Mouse (Mus musculus): ENCODE measurements around the gene Cars. TPM values are rescaled to one million over a fixed set of nuclear protein-coding genes. Genes with fewer than 3 reads are reported as not detected.

Gene Cars
- polyA plus RNA-seq, 1 experiment from 2014 or later = 69.7 TPM

DNA sequence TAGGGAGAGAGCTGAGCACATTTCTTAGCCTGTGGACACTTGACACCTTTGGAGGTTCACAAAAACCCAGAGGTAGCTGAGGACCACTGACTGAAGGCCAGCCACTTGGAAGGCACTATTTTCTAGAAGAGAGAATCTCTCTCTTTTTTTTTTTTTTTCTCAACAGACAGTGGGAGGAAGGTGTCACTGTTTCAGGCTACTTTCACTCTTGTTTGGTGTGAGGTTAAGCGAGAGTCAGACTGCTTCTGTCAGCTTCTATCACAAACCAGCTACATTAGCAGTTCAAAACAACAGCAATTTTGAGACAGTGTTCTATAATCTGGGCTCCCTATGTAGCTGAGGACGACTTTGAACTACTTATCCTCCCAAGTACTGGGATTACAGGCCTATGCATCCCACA lies 26.3 kb upstream of the Cars start:
- ATAC-seq (ENCODE audit: low FRiP score) (no peak), DNase-seq (ENCODE audit: low spot score) (no peak)
- Histone ChIP-seq H3K4me2 (replicated peaks; ENCODE audit: low read depth, low read length) (no peak overlapping the region), H3K9me3 (ENCODE audit: control insufficient read depth, low read length) (no peaks in the 10 kb centered on the region), H3K4me1 (replicated peaks; ENCODE audit: control insufficient read depth, insufficient read depth, low read length) (no peaks in the 10 kb centered on the region), H3K4me3 (ENCODE audit: low read depth, low read length) (no peak overlapping the region), H3K27me3 (ENCODE audit: control insufficient read depth, insufficient read depth, low read length) (no peaks in the 10 kb centered on the region), H3K9ac (ENCODE audit: low read depth, low read length) (no peak overlapping the region), H3K27ac (ENCODE audit: low read depth, low read length) (no peak overlapping the region), H3K36me3 (ENCODE audit: control insufficient read depth, insufficient read depth, low read length) (no peaks in the 10 kb centered on the region)
- 77% methylated on average over 2 of the region's 2 CpGs for WGBS

DNA sequence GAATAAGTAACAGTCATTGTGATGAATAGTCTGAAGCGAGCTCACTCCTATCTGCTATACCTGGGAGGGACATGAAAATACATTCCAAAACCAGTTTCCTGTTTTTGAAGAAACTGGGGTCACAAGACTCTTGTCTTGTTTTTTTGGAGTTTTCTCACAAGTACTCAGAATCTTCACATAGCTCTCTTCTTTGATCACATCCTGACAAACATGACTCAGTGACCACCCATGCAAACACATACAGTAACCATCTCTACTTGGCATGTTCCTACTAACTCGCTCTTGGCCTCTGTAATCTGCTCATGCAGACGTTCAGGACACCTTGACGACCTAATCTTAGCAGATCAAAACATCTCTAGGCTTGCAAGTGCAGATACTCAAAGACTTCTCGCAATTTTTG lies 25.3 kb upstream of the Cars start:
- H3K9me3 ChIP-seq (ENCODE audit: control insufficient read depth, low read length) = no peaks in the 10 kb centered on the region
- H3K9ac ChIP-seq (ENCODE audit: low read depth, low read length) = no peak overlapping the region
- H3K27ac ChIP-seq (ENCODE audit: low read depth, low read length) = no peak overlapping the region
- WGBS = 85% methylated on average over 5 of the region's 5 CpGs
- no peak overlapping the region for H3K4me2 ChIP-seq (replicated peaks; ENCODE audit: low read depth, low read length)
- no peaks in the 10 kb centered on the region for H3K4me1 ChIP-seq (replicated peaks; ENCODE audit: control insufficient read depth, insufficient read depth, low read length)
- H3K27me3 ChIP-seq (ENCODE audit: control insufficient read depth, insufficient read depth, low read length) = no peaks in the 10 kb centered on the region
- DNase-seq (ENCODE audit: low spot score) = no peak
- no peak overlapping the region for H3K4me3 ChIP-seq (ENCODE audit: low read depth, low read length)
- ATAC-seq (ENCODE audit: low FRiP score) = no peak
- H3K36me3 ChIP-seq (ENCODE audit: control insufficient read depth, insufficient read depth, low read length) = no peaks in the 10 kb centered on the region

DNA sequence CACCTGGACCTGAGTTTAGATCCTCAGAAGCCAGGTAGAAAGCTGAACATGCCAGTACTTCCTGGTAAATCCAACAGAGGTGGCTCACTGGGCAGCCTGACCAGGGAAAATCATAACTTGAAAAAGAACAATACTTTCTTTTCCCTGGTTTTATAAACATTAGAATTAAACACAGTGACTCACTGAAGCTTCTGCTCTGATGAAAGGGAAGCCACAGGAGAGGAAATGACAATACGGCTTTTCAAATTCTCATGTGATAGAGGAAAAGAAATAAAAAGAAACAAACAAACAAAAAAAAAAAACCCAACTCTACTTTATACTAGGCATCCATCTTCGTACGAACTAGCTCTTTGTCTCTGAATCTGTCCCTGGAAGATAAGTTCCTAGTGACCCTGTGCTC lies 24.7 kb upstream of the Cars start:
- ATAC-seq (ENCODE audit: low FRiP score) (no peak), DNase-seq (ENCODE audit: low spot score) (no peak)
- H3K9ac ChIP-seq (ENCODE audit: low read depth, low read length) = no peak overlapping the region
- no peak overlapping the region for H3K4me2 ChIP-seq (replicated peaks; ENCODE audit: low read depth, low read length)
- no peaks in the 10 kb centered on the region for H3K27me3 ChIP-seq (ENCODE audit: control insufficient read depth, insufficient read depth, low read length)
- no peak overlapping the region for H3K4me3 ChIP-seq (ENCODE audit: low read depth, low read length)
- H3K27ac ChIP-seq (ENCODE audit: low read depth, low read length) = no peak overlapping the region
- WGBS = 84% methylated on average over 3 of the region's 3 CpGs
- no peaks in the 10 kb centered on the region for H3K36me3 ChIP-seq (ENCODE audit: control insufficient read depth, insufficient read depth, low read length)
- H3K9me3 ChIP-seq (ENCODE audit: control insufficient read depth, low read length) = no peaks in the 10 kb centered on the region
- H3K4me1 ChIP-seq (replicated peaks; ENCODE audit: control insufficient read depth, insufficient read depth, low read length) = no peaks in the 10 kb centered on the region

DNA sequence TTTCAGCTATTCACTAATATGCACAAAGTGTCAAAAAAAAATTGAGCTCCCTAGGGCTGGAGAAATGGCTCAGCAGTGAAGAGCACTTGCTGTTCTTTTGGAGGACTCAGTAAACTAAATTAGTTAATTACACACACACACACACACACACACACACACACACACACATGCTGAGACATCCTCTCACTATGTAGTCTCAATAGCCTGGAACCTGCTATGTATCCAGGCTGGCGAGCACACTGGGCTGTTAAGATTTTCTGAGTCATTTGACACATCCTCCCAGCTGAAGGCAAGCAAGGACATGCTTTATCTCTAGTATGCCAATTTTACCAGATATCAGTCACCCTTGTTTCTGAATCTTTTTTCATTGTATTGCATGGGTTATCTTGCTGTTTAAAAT lies 21.1 kb upstream of the Cars start:
- Histone ChIP-seq H3K9ac (ENCODE audit: low read depth, low read length) (no peak overlapping the region), H3K27ac (ENCODE audit: low read depth, low read length) (no peak overlapping the region), H3K27me3 (ENCODE audit: control insufficient read depth, insufficient read depth, low read length) (no peaks in the 10 kb centered on the region), H3K36me3 (ENCODE audit: control insufficient read depth, insufficient read depth, low read length) (no peaks in the 10 kb centered on the region), H3K9me3 (ENCODE audit: control insufficient read depth, low read length) (no peaks in the 10 kb centered on the region), H3K4me1 (replicated peaks; ENCODE audit: control insufficient read depth, insufficient read depth, low read length) (no peaks in the 10 kb centered on the region), H3K4me3 (ENCODE audit: low read depth, low read length) (no peak overlapping the region), H3K4me2 (replicated peaks; ENCODE audit: low read depth, low read length) (no peak overlapping the region)
- 86% methylated on average over 1 of the region's 1 CpGs for WGBS
- ATAC-seq (ENCODE audit: low FRiP score) (no peak), DNase-seq (ENCODE audit: low spot score) (no peak)

DNA sequence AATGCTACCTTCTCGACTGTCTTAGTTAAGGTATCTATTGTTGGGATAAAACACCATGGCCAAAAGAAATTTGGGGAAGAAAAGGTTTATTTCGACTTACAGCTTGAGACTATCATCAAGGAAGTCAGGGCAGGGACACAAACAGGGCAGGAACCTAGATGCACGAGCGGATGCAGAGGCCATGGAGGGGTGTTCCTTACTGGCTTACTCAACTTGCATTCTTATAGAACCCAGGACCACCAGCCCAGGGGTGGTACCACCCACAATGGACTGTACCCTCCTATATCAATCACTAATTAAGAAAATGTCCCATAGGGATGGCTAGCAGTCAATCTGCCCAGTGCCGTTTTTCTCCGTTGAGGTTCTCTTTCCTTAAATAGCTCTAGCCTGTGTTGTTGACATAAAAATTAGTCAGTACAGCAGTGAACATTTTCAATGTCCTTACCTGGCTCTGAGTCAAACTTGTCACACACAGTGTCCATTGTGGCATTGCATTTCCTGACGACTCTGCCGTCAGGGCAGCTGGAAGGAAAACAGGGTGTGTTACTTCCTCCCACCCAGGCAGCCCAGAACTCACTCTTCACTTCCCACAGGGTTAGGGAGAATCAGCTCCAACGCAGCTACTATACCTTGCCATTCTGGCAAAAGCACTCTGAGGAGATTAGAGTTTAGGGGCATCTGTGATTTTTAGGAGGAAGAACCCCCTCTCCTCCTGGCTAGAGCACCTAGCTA lies 14.7 kb upstream of the Cars start:
- H3K27me3 ChIP-seq (ENCODE audit: control insufficient read depth, insufficient read depth, low read length) = no peaks in the 10 kb centered on the region
- no peak overlapping the region for H3K4me3 ChIP-seq (ENCODE audit: low read depth, low read length)
- 71% methylated on average over 9 of the region's 9 CpGs for WGBS
- no peak overlapping the region for H3K4me2 ChIP-seq (replicated peaks; ENCODE audit: low read depth, low read length)
- no peak overlapping the region for H3K27ac ChIP-seq (ENCODE audit: low read depth, low read length)
- H3K9me3 ChIP-seq (ENCODE audit: control insufficient read depth, low read length) = no peaks in the 10 kb centered on the region
- H3K36me3 ChIP-seq (ENCODE audit: control insufficient read depth, insufficient read depth, low read length) = no peaks in the 10 kb centered on the region
- no peaks in the 10 kb centered on the region for H3K4me1 ChIP-seq (replicated peaks; ENCODE audit: control insufficient read depth, insufficient read depth, low read length)
- no peak for ATAC-seq (ENCODE audit: low FRiP score)
- no peak overlapping the region for H3K9ac ChIP-seq (ENCODE audit: low read depth, low read length)
- DNase-seq (ENCODE audit: low spot score) = no peak

DNA sequence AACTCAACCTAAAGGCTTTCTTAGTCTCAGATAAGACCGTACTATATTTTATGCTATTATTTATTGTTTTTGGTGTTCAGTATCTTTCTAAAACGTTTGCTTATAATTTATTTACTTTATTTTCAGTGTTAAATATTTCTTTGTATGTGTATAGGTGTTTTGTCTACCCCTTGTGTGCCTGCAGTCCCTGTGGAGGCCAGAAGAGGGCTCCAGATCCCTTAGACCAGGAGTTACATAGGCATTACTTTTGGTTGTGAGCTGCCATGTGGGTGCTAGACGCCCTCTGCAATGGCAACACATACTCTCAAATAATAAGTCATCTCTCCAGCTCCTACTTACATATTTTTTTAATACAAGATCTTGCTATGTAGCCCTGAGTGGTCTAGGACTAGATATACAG lies 12.3 kb upstream of the Cars start:
- H3K9ac ChIP-seq (ENCODE audit: low read depth, low read length) = no peak overlapping the region
- no peaks in the 10 kb centered on the region for H3K9me3 ChIP-seq (ENCODE audit: control insufficient read depth, low read length)
- WGBS = 62% methylated on average over 3 of the region's 3 CpGs
- no peak overlapping the region for H3K4me2 ChIP-seq (replicated peaks; ENCODE audit: low read depth, low read length)
- H3K27ac ChIP-seq (ENCODE audit: low read depth, low read length) = no peak overlapping the region
- no peak overlapping the region for H3K4me3 ChIP-seq (ENCODE audit: low read depth, low read length)
- no peak for DNase-seq (ENCODE audit: low spot score)
- H3K4me1 ChIP-seq (replicated peaks; ENCODE audit: control insufficient read depth, insufficient read depth, low read length) = no peaks in the 10 kb centered on the region
- no peak for ATAC-seq (ENCODE audit: low FRiP score)
- no peaks in the 10 kb centered on the region for H3K36me3 ChIP-seq (ENCODE audit: control insufficient read depth, insufficient read depth, low read length)
- no peaks in the 10 kb centered on the region for H3K27me3 ChIP-seq (ENCODE audit: control insufficient read depth, insufficient read depth, low read length)

DNA sequence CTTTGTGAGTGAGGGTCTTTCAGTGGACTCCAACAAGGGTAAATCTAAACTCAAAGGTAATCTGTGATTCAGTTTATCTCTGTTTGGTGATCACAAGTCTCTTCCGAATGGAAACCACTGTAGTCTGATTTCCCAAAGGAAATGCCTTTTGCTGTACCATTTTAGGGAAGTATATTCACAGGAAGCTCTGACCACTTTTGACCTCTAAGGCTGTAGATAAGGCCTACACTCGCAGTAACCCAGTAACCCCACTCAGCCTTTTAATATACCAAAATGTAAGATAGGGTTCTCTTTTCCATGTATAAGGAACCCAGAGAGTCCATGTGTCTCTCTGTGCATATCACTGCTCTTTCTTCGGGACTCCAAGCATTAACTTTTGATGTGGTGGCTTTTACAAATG lies 5.4 kb upstream of the Cars start:
- no peak for DNase-seq (ENCODE audit: low spot score)
- Histone ChIP-seq H3K4me1 (replicated peaks; ENCODE audit: control insufficient read depth, insufficient read depth, low read length) (no peaks in the 10 kb centered on the region), H3K27ac (ENCODE audit: low read depth, low read length) (no peak overlapping the region), H3K9ac (ENCODE audit: low read depth, low read length) (no peak overlapping the region), H3K4me3 (ENCODE audit: low read depth, low read length) (no peak overlapping the region), H3K36me3 (ENCODE audit: control insufficient read depth, insufficient read depth, low read length) (no peaks in the 10 kb centered on the region), H3K4me2 (replicated peaks; ENCODE audit: low read depth, low read length) (no peak overlapping the region), H3K27me3 (ENCODE audit: control insufficient read depth, insufficient read depth, low read length) (no peaks in the 10 kb centered on the region), H3K9me3 (ENCODE audit: control insufficient read depth, low read length) (no peaks in the 10 kb centered on the region)
- 86% methylated on average over 3 of the region's 3 CpGs for WGBS
- ATAC-seq (ENCODE audit: low FRiP score) = no peak

DNA sequence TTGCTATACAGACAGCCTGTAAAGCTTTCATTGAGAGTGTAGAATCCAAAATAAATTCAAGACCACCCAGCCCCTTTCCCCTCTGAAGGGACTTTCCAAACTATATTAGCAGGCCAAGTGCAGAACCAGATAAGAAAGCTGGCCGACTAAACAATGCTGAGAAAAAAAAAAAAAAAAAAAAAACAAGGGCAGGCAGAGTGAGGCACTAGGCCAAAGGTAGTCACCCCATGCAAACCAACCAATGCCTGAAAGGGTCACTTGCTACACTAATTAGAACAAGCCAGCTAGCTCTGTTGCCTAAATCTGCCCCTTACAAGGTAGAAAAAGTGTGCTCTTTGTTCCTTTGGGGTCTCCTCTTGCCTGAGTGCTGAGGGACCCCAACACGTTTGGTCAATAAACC lies 5.0 kb upstream of the Cars start:
- ATAC-seq (ENCODE audit: low FRiP score) (no peak), DNase-seq (ENCODE audit: low spot score) (no peak)
- Histone ChIP-seq H3K4me3 (ENCODE audit: low read depth, low read length) (no peak overlapping the region), H3K9me3 (ENCODE audit: control insufficient read depth, low read length) (no peaks in the 10 kb centered on the region), H3K36me3 (ENCODE audit: control insufficient read depth, insufficient read depth, low read length) (no peaks in the 10 kb centered on the region), H3K4me2 (replicated peaks; ENCODE audit: low read depth, low read length) (no peak overlapping the region), H3K4me1 (replicated peaks; ENCODE audit: control insufficient read depth, insufficient read depth, low read length) (no peaks in the 10 kb centered on the region), H3K27ac (ENCODE audit: low read depth, low read length) (no peak overlapping the region), H3K9ac (ENCODE audit: low read depth, low read length) (no peak overlapping the region), H3K27me3 (ENCODE audit: control insufficient read depth, insufficient read depth, low read length) (no peaks in the 10 kb centered on the region)
- WGBS = 87% methylated on average over 2 of the region's 2 CpGs

DNA sequence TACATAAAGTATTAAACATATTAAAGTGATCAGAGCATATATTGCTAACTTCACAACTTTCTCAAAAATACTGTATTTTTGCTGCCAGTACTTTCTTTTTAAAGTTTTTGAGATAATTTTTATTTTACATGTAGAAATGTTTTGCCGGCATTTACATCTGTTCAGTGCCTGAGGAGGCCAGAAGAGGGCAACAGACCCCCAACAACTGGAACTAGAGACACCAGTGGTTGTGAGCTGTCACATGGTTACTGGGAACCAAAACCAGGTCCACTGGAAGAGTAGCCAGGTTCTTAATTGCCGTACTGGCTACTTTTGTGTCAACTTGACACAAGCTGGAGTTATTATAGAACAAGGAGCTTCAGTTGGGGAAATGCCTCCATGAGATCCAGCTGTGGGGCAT lies 1.8 kb upstream of the Cars start:
- no peaks in the 10 kb centered on the region for H3K27me3 ChIP-seq (ENCODE audit: control insufficient read depth, insufficient read depth, low read length)
- H3K27ac ChIP-seq (ENCODE audit: low read depth, low read length) = no peak overlapping the region
- H3K4me2 ChIP-seq (replicated peaks; ENCODE audit: low read depth, low read length) = no peak overlapping the region
- H3K9ac ChIP-seq (ENCODE audit: low read depth, low read length) = no peak overlapping the region
- no peak overlapping the region for H3K4me3 ChIP-seq (ENCODE audit: low read depth, low read length)
- H3K9me3 ChIP-seq (ENCODE audit: control insufficient read depth, low read length) = no peaks in the 10 kb centered on the region
- 0 out of 2 replicates have a peak, but pooled peaks cover 3% of the 10 kb centered on the region for H3K4me1 ChIP-seq (replicated peaks; ENCODE audit: control insufficient read depth, insufficient read depth, low read length)
- no peak for ATAC-seq (ENCODE audit: low FRiP score)
- no peak for DNase-seq (ENCODE audit: low spot score)
- H3K36me3 ChIP-seq (ENCODE audit: control insufficient read depth, insufficient read depth, low read length) = no peaks in the 10 kb centered on the region
- WGBS = 72% methylated on average over 2 of the region's 2 CpGs

Data from hindbrain, embryonic 11.5 days (tissue).